Mouse (Mus musculus) MEL (cell line): ENCODE data around the gene Mkln1.

Experiments used
- CTCF ChIP-seq, 3 experiments: IDR thresholded peaks in 2 of 3; conservative IDR thresholded peaks in 1 of 3; 2 replicates each; pipeline ENCODE4 v1.5.1; 2011 to 2012; ENCODE audit warnings: low read length in 3 of 3, low read depth in 2 of 3, mild to moderate bottlenecking in 2 of 3, improper control_type of control experiment in 1 of 3, inconsistent platforms in 1 of 3, mixed read lengths in 1 of 3, moderate library complexity in 1 of 3; ENCODE audit not compliant: control insufficient read depth in 1 of 3, insufficient read depth in 1 of 3, poor library complexity in 1 of 3, severe bottlenecking in 1 of 3
- E2F4 ChIP-seq: IDR thresholded peaks from 2 replicates; pipeline ENCODE4 v1.6.1; 2011; ENCODE audit warnings: low read depth, low read length, improper control_type of control experiment, borderline replicate concordance
- GABPA ChIP-seq: IDR thresholded peaks from 2 replicates; pipeline ENCODE4 v1.6.1; 2012; ENCODE audit warnings: low read depth, mild to moderate bottlenecking, inconsistent platforms, low read length, improper control_type of control experiment, moderate library complexity
- GATA1 ChIP-seq: IDR thresholded peaks from 2 replicates; pipeline ENCODE4 v1.6.1; 2011; ENCODE audit warnings: low read depth, low read length, improper control_type of control experiment
- HCFC1 ChIP-seq: IDR thresholded peaks from 2 replicates; pipeline ENCODE4 v1.6.1; 2012; ENCODE audit warnings: low read depth, mild to moderate bottlenecking, inconsistent platforms, low read length, improper control_type of control experiment, moderate library complexity
- MXI1 ChIP-seq: IDR thresholded peaks from 2 replicates; pipeline ENCODE4 v1.6.1; 2011; ENCODE audit warnings: mild to moderate bottlenecking, low read depth, low read length, improper control_type of control experiment
- MYC ChIP-seq: IDR thresholded peaks from 2 replicates; pipeline ENCODE4 v1.6.1; 2011; ENCODE audit warnings: low read depth, mild to moderate bottlenecking, low read length, improper control_type of control experiment, moderate library complexity
- NRF1 ChIP-seq: IDR thresholded peaks from 2 replicates; pipeline ENCODE4 v1.6.1; 2014; ENCODE audit warnings: low read depth, mild to moderate bottlenecking, inconsistent platforms, low read length, improper control_type of control experiment, moderate library complexity; ENCODE audit not compliant: poor library complexity, insufficient read depth, severe bottlenecking
- POLR2A ChIP-seq, 2 experiments: IDR thresholded peaks; 2 replicates each; pipeline ENCODE4 v1.6.1; 2011 to 2012; ENCODE audit warnings: low read length in 2 of 2, mild to moderate bottlenecking in 2 of 2, control low read depth in 1 of 2, improper control_type of control experiment in 1 of 2, low read depth in 1 of 2, moderate library complexity in 1 of 2; ENCODE audit not compliant: control insufficient read depth in 1 of 2, insufficient read depth in 1 of 2, poor library complexity in 1 of 2
- POLR2AphosphoS2 ChIP-seq: IDR thresholded peaks from 2 replicates; pipeline ENCODE4 v1.6.1; 2011; ENCODE audit warnings: low read length, improper control_type of control experiment
- POLR2AphosphoS5 ChIP-seq: IDR thresholded peaks from 2 replicates; pipeline ENCODE4 v1.6.1; 2012; ENCODE audit warnings: low read depth, borderline replicate concordance, mild to moderate bottlenecking, inconsistent platforms, low read length, moderate library complexity, mixed read lengths
- TAL1 ChIP-seq: IDR thresholded peaks from 2 replicates; pipeline ENCODE4 v1.6.1; 2012; ENCODE audit warnings: mild to moderate bottlenecking, inconsistent platforms, low read length, moderate library complexity, mixed read lengths
- USF1 ChIP-seq: IDR thresholded peaks from 2 replicates; pipeline ENCODE4 v1.6.1; 2014; ENCODE audit warnings: low read depth, mild to moderate bottlenecking, inconsistent platforms, low read length, improper control_type of control experiment, moderate library complexity
- ZKSCAN1 ChIP-seq: IDR thresholded peaks from 2 replicates; pipeline ENCODE4 v1.6.1; 2012; ENCODE audit warnings: low read depth, mild to moderate bottlenecking, inconsistent platforms, low read length, improper control_type of control experiment, moderate library complexity

GRCm38 (mm10) chr6:31513726-31514125 lies 115.2 kb downstream of the Mkln1 start:
- TF ChIP-seq POLR2A (IDR thresholded peaks at IDR 0.05; ENCODE audit: control insufficient read depth in 1 of 2, insufficient read depth in 1 of 2, low read depth in 1 of 2, low read length in 2 of 2, poor library complexity in 1 of 2) = no peak
- TF ChIP-seq NRF1 = no peak
- no peak for TF ChIP-seq GABPA
- no peak for TF ChIP-seq HCFC1
- no peak for TF ChIP-seq CTCF (IDR thresholded peaks at IDR 0.05 in 2 of 3, conservative IDR thresholded peaks at IDR 0.05 in 1 of 3; ENCODE audit: control insufficient read depth in 1 of 3, insufficient read depth in 1 of 3, low read depth in 2 of 3, low read length in 3 of 3, poor library complexity in 1 of 3, severe bottlenecking in 1 of 3)
- no peak for TF ChIP-seq USF1
- TF ChIP-seq MYC = no peak
- 0 out of 2 replicates have a peak, but pooled peaks have one; percentile 17 for TF ChIP-seq GATA1
- TF ChIP-seq MXI1 = no peak
- no peak for TF ChIP-seq E2F4
- no peak for TF ChIP-seq POLR2AphosphoS5
- TF ChIP-seq ZKSCAN1 = no peak
- TF ChIP-seq TAL1 = no peak
- no peak for TF ChIP-seq POLR2AphosphoS2
